Mouse (Mus musculus) frontal cortex, adult (tissue): Measurements from ENCODE around the gene Rnls.

ENCODE experiments used
- ATAC-seq: cut with Nextera tagmentation; 2 replicates; pipeline ENCODE4 v1.9.2; 2017; ENCODE audit warnings: mild to moderate bottlenecking, moderate library complexity, mixed read lengths; ENCODE audit not compliant: low TSS enrichment

Rnls gene

GRCm38 (mm10) chr19:33262421-33262820 lies 129.7 kb downstream of the Rnls start:
- ATAC-seq = no peak

DNA sequence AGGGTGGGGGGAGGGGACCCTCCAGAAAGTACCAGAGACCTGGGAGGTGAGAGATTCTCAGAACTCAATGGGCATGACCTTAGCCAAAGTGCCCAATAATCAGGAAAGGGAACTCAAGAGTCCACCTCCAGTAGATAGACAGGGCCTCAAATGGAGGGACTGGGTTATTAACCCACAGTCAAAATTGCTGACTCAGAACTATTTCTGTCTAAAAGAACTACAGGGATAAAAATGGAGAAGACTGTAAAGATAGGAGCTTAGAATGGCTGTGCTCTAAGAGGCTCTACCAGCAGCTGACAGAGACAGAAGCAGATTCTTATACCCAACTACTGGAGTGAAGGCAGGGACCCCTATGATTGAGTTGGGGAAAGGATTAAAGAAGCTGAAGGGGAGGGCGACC lies 132.9 kb downstream of the Rnls start:
- ATAC-seq = no peak

DNA sequence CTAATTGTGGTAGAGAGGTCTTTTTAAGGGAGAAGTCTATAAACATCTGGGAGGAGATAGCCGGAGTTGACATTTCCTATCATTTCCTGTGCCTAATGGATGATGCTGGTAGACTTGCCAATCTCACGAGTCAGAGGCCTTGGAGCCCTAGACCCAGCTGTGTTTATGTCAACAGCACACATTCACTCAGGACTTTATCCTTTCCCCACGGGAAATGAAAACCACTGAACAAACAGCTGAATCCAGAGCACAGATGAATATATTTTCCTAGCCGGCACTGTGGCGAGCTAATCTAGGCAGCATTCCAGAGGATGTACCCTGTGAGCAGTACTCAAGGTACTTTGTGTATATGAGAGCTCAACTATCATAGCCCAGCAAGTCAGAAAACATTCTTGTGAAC lies 138.2 kb downstream of the Rnls start:
- peak; percentile 38; the same call in 1 of the 2 replicates for ATAC-seq

- ATAC-seq = peak; percentile 89
Observed at GRCm38 (mm10) chr19:33252226-33252625, 139.9 kb downstream of the Rnls start.

DNA sequence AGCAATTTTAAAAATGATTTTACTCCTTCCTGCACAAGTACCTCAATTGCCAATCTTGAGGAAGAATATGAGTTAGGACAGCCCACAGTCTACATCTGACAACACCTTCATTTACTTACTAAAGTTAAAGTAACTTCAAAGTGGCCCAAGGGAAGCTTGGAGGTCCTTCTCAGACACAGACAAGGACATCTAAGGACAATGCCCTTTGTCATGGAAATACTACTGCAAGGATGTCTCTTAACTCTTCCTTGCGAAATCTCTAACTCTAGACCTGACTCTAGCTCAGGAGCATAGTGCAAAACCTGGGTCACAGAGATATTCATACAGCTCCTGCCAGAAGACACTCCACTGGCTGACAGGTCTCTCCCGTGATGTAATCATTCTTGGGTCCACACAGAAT lies 147.9 kb downstream of the Rnls start:
- ATAC-seq = no peak

DNA sequence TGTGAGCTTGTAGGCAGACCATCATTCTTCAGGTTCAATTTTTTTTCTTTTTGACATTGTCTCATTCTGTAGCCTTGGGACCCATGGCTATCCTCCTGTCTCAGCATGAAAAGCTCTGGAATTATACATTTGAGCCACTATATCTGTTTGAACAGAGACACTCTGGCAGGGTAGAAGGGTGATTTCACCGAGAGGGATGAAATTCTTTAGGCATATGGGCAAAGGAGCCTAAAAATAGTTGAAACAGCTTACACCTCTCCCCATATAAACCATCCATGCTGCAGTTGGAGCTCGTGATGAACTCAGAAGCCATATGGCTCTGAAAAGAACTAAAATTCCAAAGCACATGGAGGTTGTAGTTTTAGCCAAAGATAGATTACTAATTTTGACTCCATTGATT lies 151.7 kb downstream of the Rnls start:
- peak; percentile 96 for ATAC-seq

DNA sequence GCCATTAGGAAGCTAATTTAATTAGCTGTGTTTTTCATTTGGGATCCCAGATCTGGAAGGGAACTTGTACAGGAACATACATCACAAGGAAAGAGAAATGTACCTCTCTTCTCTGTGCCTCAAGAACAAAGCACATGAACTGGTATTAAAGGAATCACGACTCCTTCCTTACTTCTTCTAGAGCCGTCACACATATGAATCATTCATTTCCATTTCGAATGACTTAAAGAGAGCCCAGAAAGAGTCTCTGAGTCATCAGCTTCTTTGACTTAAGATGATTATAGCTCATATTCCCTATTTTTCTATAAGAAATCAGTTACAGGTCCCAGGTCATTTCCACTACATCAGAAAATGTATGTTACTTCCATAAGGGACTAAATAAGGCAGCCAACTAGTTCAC lies 159.2 kb downstream of the Rnls start:
- ATAC-seq = peak; percentile 98

DNA sequence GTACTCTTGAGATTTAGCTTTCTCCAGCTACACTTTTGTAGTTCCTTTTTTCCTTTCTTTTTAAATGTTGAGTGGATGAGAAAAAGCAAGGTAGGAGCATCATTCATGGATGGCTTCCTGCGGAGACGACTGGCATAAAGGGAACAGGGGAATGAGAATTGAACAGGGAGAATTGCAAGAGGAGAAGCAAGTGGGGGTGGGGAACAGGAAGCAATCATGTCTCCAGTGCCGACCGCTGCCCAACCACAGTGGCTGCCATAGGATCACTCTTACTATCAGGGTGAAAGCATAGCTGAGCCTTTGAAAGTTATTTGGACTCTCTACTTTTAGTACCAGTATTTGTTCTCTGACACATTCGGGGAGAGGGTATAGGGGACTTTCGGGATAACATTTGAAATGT lies 160.8 kb downstream of the Rnls start:
- no peak for ATAC-seq

GRCm38 (mm10) chr19:33227004-33227403 lies 165.1 kb downstream of the Rnls start:
- peak; percentile 66 for ATAC-seq

DNA sequence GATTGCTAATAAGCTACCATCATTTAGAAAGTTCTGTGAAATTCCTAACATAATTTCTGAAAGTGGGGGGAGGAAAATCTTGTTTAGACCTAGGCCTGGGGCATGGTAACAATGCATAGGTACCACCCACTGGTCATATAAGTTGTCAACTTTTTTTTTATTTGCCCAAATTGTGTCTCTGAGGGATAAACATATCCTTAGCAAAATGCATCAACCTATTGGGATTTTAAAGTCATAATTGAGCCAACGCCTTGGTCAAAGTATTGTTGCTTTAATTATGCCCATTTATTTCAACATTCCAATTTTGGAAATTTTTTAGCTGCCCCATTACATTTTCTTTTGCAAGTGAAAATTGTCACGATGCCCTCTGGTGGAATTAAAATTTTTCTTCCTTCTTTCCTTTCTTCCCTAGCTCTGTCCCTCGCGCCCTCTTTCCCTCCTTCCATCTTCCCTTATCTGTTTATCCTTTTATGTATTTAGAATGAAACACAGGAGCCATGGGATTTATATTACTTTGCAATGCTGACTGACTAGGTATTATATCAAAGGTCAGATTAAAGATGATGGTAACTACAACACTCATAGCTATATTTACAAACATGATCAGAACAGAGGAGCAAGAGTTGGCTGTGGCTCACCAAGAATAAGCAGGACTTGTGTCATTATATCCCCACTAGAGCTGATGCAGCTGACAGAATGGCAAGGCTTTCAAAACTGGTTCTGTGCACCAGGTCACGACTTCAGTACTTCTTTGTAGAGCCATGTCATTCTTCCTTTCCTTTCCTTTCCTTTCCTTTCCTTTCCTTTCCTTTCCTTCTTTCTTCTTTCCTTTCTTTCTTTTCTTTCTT lies 166.0 kb downstream of the Rnls start:
- no peak for ATAC-seq

DNA sequence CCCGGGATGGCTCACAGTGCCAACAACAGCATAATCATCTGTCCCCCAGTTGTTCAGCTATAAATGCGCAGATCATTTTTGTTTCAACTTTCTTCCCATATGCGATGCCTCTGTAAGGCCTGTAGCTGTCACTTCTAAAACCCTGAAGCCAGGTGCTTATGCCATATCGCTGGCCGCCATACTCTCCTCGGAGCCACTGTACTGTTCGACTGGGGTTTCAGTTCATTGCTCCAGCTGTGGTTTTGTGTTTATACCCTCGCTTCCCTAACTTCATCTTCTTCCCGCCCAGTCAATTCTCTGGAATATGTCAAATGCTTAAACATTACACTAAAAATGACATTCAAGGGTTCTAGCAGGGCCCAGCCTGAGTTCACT lies 167.1 kb downstream of the Rnls start:
- ATAC-seq = no peak

DNA sequence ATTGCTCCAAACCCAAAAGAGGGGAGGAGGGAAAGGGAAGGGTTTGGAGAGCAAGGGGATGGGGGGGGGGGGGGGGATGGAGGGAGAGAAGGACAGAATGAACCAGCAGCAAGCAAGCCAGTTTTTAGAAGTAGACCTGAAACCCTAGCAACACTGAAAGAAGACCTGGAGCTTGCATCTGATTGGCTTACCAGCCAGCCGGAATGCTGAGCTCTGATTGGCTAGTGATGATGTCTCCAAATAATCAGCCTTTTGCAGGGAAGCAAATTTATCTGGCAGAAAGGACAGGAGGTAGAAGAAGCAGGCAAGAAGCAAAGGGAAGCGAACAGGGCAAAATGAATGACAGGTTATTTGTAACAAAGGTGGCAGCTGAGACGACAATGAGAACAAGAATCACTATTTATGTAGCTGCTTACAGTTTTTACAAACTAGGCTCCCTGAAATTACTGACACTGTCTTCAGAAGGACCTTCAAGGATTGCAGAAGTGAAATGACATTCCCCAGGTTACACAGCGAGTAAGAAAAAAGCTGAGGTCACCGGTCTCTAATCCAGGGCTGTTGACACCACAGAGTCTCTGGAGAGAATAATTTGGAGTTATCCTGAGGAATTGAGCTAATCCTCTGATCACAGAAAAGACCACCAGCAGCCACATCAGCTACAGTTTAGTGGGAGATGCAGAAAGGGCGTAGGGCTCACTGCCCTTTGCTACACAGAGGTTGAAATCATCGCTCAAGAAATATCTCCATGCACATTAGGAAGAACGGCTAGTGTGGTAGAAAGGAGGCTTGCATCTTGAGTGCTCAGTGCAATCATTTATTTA lies 167.7 kb downstream of the Rnls start:
- peak; percentile 96 for ATAC-seq

- 0 out of 2 replicates have a peak, but pooled peaks have one; percentile 1 for ATAC-seq
Observed at GRCm38 (mm10) chr19:33223766-33224165, 168.3 kb downstream of the Rnls start.

GRCm38 (mm10) chr19:33223276-33223675 lies 168.8 kb downstream of the Rnls start:
- ATAC-seq = no peak

GRCm38 (mm10) chr19:33222595-33223223 lies 169.4 kb downstream of the Rnls start:
- no peak for ATAC-seq

- no peak for ATAC-seq
Observed at GRCm38 (mm10) chr19:33217791-33218300, 174.2 kb downstream of the Rnls start.

DNA sequence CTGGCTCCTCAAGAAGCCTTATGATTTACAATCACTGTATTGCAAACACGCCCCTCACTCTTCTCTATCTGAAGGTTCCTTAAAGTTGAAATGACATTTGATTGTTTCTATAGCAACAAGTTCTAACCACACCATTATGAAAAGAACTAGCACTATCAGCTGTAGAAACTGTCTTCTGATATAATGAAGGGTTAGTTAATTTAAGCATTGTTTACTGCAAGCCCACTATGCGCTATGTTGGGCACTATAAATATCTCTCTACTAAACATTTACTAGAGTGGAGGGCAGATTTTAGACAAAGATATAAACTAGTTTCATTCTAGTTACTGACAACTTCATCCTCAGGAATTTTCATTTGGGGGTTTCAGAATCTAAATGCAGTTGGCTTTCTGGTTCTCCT lies 182.4 kb downstream of the Rnls start:
- no peak for ATAC-seq

- no peak for ATAC-seq
Observed at GRCm38 (mm10) chr19:33207991-33208390, 184.1 kb downstream of the Rnls start.

GRCm38 (mm10) chr19:33205389-33205788 lies 186.7 kb downstream of the Rnls start:
- ATAC-seq = no peak

DNA sequence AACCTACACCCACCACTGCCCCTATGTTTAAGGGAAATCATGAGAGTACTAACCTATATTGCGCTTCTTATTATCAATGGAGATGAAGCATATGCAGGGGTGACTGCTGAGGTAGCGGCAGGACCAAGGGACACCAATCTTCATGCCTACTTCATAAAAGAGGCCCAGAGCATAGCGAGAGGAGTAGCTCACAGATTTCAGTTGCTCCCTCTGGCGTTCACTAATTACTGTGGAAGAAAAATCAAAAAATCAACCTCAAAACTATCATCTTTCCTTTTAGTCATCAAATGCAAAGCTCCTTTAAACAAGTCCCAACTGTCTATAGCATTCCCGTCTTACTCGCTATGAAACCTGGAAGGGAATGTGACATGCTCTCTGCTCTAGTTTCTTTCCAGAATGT lies 189.7 kb downstream of the Rnls start:
- ATAC-seq = no peak

- ATAC-seq = no peak
Observed at GRCm38 (mm10) chr19:33201181-33201580, 190.9 kb downstream of the Rnls start.

GRCm38 (mm10) chr19:33192064-33192463 lies 200.0 kb downstream of the Rnls start:
- no peak for ATAC-seq
